Mouse (Mus musculus) yolk sac, embryonic 10.5 days (tissue): Measurements from ENCODE around the gene Tgfbr3.
"Not testable (repeated sequence)": the region's sequence is repeated elsewhere in the genome, so short reads cannot be mapped to it uniquely, and the experiment has no call there.

Experiments used
- DNase-seq: peaks from one replicate; pipeline ENCODE4 v3.0.0-alpha.2; 2017; ENCODE audit warnings: low spot score

Gene Tgfbr3

GRCm38 (mm10) chr5:107279263-107279662 lies 10.2 kb downstream of the Tgfbr3 start:
- no peak for DNase-seq

GRCm38 (mm10) chr5:107276186-107276585 lies 13.2 kb downstream of the Tgfbr3 start:
- peak; percentile 49 for DNase-seq

- peak; percentile 50 for DNase-seq
Measured at GRCm38 (mm10) chr5:107272252-107273028, 17.0 kb downstream of the Tgfbr3 start.

- peak; percentile 79 for DNase-seq
Measured at GRCm38 (mm10) chr5:107269006-107269328, 20.5 kb downstream of the Tgfbr3 start.

GRCm38 (mm10) chr5:107268121-107269005 lies 21.1 kb downstream of the Tgfbr3 start:
- no peak for DNase-seq

GRCm38 (mm10) chr5:107266566-107266965 lies 22.9 kb downstream of the Tgfbr3 start:
- DNase-seq, result no peak

GRCm38 (mm10) chr5:107264426-107265360 lies 24.7 kb downstream of the Tgfbr3 start:
- no peak for DNase-seq

GRCm38 (mm10) chr5:107263836-107264235 lies 25.6 kb downstream of the Tgfbr3 start:
- DNase-seq, result no peak

- DNase-seq, result no peak
Measured at GRCm38 (mm10) chr5:107261930-107262329, 27.5 kb downstream of the Tgfbr3 start.

GRCm38 (mm10) chr5:107260708-107261495 lies 28.5 kb downstream of the Tgfbr3 start:
- no peak for DNase-seq

- DNase-seq, result no peak
Measured at GRCm38 (mm10) chr5:107259487-107260040, 29.9 kb downstream of the Tgfbr3 start.

- DNase-seq, result no peak
Measured at GRCm38 (mm10) chr5:107253395-107253794, 36.0 kb downstream of the Tgfbr3 start.

GRCm38 (mm10) chr5:107252435-107252834 lies 37.0 kb downstream of the Tgfbr3 start:
- no peak for DNase-seq

- DNase-seq, result no peak
Measured at GRCm38 (mm10) chr5:107251751-107252305, 37.6 kb downstream of the Tgfbr3 start.

GRCm38 (mm10) chr5:107250548-107251272 lies 38.7 kb downstream of the Tgfbr3 start:
- DNase-seq, result peak; percentile 55

GRCm38 (mm10) chr5:107248732-107249131 lies 40.7 kb downstream of the Tgfbr3 start:
- no peak for DNase-seq

- not testable (repeated sequence) for DNase-seq
Measured at GRCm38 (mm10) chr5:107248302-107248701, 41.1 kb downstream of the Tgfbr3 start.

- DNase-seq, result no peak
Measured at GRCm38 (mm10) chr5:107247786-107248185, 41.6 kb downstream of the Tgfbr3 start.

- no peak for DNase-seq
Measured at GRCm38 (mm10) chr5:107243445-107243844, 46.0 kb downstream of the Tgfbr3 start.

- no peak for DNase-seq
Measured at GRCm38 (mm10) chr5:107242993-107243392, 46.4 kb downstream of the Tgfbr3 start.
